Mouse (Mus musculus) gastrocnemius, adult 8-10 months (tissue): ENCODE results near the gene Nav2. TPM values are rescaled to one million over a fixed set of nuclear protein-coding genes. Genes with fewer than 3 reads are reported as not detected.

ENCODE experiments used
- DNase-seq, 2 experiments: peaks; one replicate each; pipeline ENCODE4 v3.0.0; 2022; ENCODE audit warnings: low spot score in 2 of 2
- total RNA-seq, 4 experiments: library from RNA; stranded (reverse); gene quantifications; 2 replicates each; pipeline ENCODE4 v1.2.4; 2022

Nav2 gene
- total RNA-seq, 4 experiments from 2014 or later, result 15.9 to 30.8 (median 25.7) TPM

GRCm38 (mm10) chr7:49277685-49278084 lies 369.2 kb downstream of the Nav2 start:
- no peak for DNase-seq

- DNase-seq, result no peak
Measured at GRCm38 (mm10) chr7:49278531-49278930, 370.0 kb downstream of the Nav2 start.

- no peak for DNase-seq
Measured at GRCm38 (mm10) chr7:49280427-49280826, 371.9 kb downstream of the Nav2 start.

GRCm38 (mm10) chr7:49282446-49282845 lies 373.9 kb downstream of the Nav2 start:
- DNase-seq, result no peak

- no peak for DNase-seq
Measured at GRCm38 (mm10) chr7:49283507-49284361, 375.2 kb downstream of the Nav2 start.

GRCm38 (mm10) chr7:49288186-49288585 lies 379.7 kb downstream of the Nav2 start:
- no peak for DNase-seq

GRCm38 (mm10) chr7:49290308-49290707 lies 381.8 kb downstream of the Nav2 start:
- no peak for DNase-seq

GRCm38 (mm10) chr7:49291208-49291892 lies 382.8 kb downstream of the Nav2 start:
- no peak for DNase-seq

GRCm38 (mm10) chr7:49297148-49297547 lies 388.6 kb downstream of the Nav2 start:
- DNase-seq, result no peak

GRCm38 (mm10) chr7:49298431-49298839 lies 389.9 kb downstream of the Nav2 start:
- DNase-seq, result no peak

GRCm38 (mm10) chr7:49301487-49301886 lies 393.0 kb downstream of the Nav2 start:
- DNase-seq, result no peak

- no peak for DNase-seq
Measured at GRCm38 (mm10) chr7:49303600-49304411, 395.3 kb downstream of the Nav2 start.

GRCm38 (mm10) chr7:49307717-49308116 lies 399.2 kb downstream of the Nav2 start:
- no peak for DNase-seq

- no peak for DNase-seq
Measured at GRCm38 (mm10) chr7:49309746-49310145, 401.2 kb downstream of the Nav2 start.

- DNase-seq, result no peak
Measured at GRCm38 (mm10) chr7:49313945-49314344, 405.4 kb downstream of the Nav2 start.

GRCm38 (mm10) chr7:49315033-49315432 lies 406.5 kb downstream of the Nav2 start:
- DNase-seq, result no peak

GRCm38 (mm10) chr7:49316600-49316999 lies 408.1 kb downstream of the Nav2 start:
- no peak for DNase-seq

GRCm38 (mm10) chr7:49318183-49318897 lies 409.8 kb downstream of the Nav2 start:
- no peak for DNase-seq

- DNase-seq, result no peak
Measured at GRCm38 (mm10) chr7:49318898-49319293, 410.4 kb downstream of the Nav2 start.

- no peak for DNase-seq
Measured at GRCm38 (mm10) chr7:49319981-49320380, 411.5 kb downstream of the Nav2 start.

GRCm38 (mm10) chr7:49321124-49321531 lies 412.6 kb downstream of the Nav2 start:
- no peak for DNase-seq
